Mouse (Mus musculus) pancreas, adult 10 weeks (tissue): Measurements from ENCODE around the gene Mapre1. TPM values are rescaled to one million over a fixed set of nuclear protein-coding genes. Genes with fewer than 3 reads are reported as not detected.

ENCODE experiments used
- polyA plus RNA-seq: library from polyadenylated mRNA; stranded (reverse); fragments of 350-450 nt; fragmentation: Illumina TruSeq; extraction: RNeasy Lipid Tissue Mini Kit (QIAGEN cat#74804); gene quantifications from one replicate; pipeline ENCODE4 v1.2.3, GENCODE M21; 2015; ENCODE audit warnings: low read depth, low replicate concordance; ENCODE audit not compliant: insufficient read depth

Gene Mapre1
- polyA plus RNA-seq = 10.2 TPM

GRCm38 (mm10) chr2:153740500-153741436 lies at the start of gene Mapre1:
Gene Mapre1 (plus strand): TSS chr2:153741274.

GRCm38 (mm10) chr2:153696352-153696751 lies 44.7 kb upstream of the Mapre1 start, which contains the start of gene Dnmt3c:
Gene Dnmt3c (plus strand): TSS chr2:153696652.

GRCm38 (mm10) chr2:153779394-153779981 lies 38.4 kb downstream of the Mapre1 start, which contains the start of gene Efcab8:
Gene Efcab8 (plus strand): TSS chr2:153779931.

Other genes starting within 250 kb of the Mapre1 start
- not detected for gene 4930404H24Rik, start 248.5 kb upstream of the Mapre1 start, polyA plus RNA-seq
- 2.5 TPM for gene Nol4l, start 211.3 kb upstream of the Mapre1 start, polyA plus RNA-seq
- 5.7 TPM for gene Commd7, start 108.5 kb upstream of the Mapre1 start, polyA plus RNA-seq
- 1.00 TPM for gene Dnmt3b, start 91.8 kb upstream of the Mapre1 start, polyA plus RNA-seq
- gene Dnmt3c, start 44.6 kb upstream of the Mapre1 start, polyA plus RNA-seq = not detected
- not detected for gene Efcab8, start 38.7 kb downstream of the Mapre1 start, polyA plus RNA-seq
- gene Sun5, start 129.8 kb downstream of the Mapre1 start, polyA plus RNA-seq = not detected
- not detected for gene Bpifb2, start 133.8 kb downstream of the Mapre1 start, polyA plus RNA-seq
- gene Bpifb6, start 159.1 kb downstream of the Mapre1 start, polyA plus RNA-seq = not detected
- not detected for gene Bpifb3, start 177.0 kb downstream of the Mapre1 start, polyA plus RNA-seq
- not detected for gene Bpifb4, start 196.9 kb downstream of the Mapre1 start, polyA plus RNA-seq
- gene Bpifa6, start 233.7 kb downstream of the Mapre1 start, polyA plus RNA-seq = not detected